Comparison of ENCODE assay signal across 27 mouse cellular contexts in the genomic region with DNA sequence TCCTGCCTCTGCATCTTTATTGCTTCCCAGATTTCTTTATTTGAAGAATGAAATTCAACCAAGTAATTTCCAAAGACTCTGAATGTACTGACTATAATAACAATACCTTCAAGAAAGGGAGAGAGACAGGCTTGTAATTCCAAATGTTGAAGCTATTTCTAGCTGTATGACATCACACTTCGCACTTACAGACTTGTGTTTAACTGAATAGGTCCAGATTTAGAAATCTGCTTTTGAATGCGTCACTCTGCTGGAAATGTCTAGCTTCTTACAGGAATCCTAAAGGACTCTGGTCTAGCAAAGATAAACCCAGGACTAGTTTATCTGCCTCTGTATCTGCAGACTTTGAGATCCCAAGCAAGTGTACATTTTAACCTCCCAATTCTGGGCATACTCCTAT. TPM values are rescaled to one million over a fixed set of nuclear protein-coding genes. Genes with fewer than 3 reads are reported as not detected.
A peak's percentile ranks its signal among the peaks of the same experiment; 100 is the strongest.
DNase-seq lines count a peak whose midpoint lies in the region; ATAC-seq and TF ChIP-seq lines count a peak whose summit lies in the region.
"Had no signal": no experiment of that assay in that cellular context is flagged by ENCODE, and none has a peak within 500 bp of the region (broad histone marks: within the 10 kb centered on the region; RNA-seq: fewer than 3 reads in every experiment).

No protein-coding gene starts in this region.

- 0 out of 2 replicates have a peak, but pooled peaks cover 4% of the 10 kb centered on the region for H3K4me1 ChIP-seq in forebrain, postnatal 0 days (ENCODE audit: insufficient read depth)
- H3K4me1 ChIP-seq in forebrain, embryonic 16.5 days (replicated peaks; ENCODE audit: control insufficient read depth, insufficient read depth, low read length), result peaks cover 12% of the 10 kb centered on the region
- H3K4me1 ChIP-seq in heart, embryonic 13.5 days, result peaks cover 43% of the 10 kb centered on the region

- H3K9me3 ChIP-seq in forebrain, postnatal 0 days (ENCODE audit: low read length), result no peaks in the 10 kb centered on the region
- H3K9me3 ChIP-seq in forebrain, embryonic 16.5 days (ENCODE audit: control insufficient read depth, low read length), result no peaks in the 10 kb centered on the region
- H3K9me3 ChIP-seq in heart, embryonic 13.5 days, result no peaks in the 10 kb centered on the region
- H3K9me3 ChIP-seq: embryonic facial prominence, embryonic 12.5 days; embryonic facial prominence, embryonic 15.5 days; heart, embryonic 15.5 days had no signal

- no peak overlapping the region for H3K4me2 ChIP-seq in forebrain, postnatal 0 days (ENCODE audit: low read depth)
- H3K4me2 ChIP-seq in forebrain, embryonic 16.5 days (ENCODE audit: low read length), result no peak overlapping the region
- no peak overlapping the region for H3K4me2 ChIP-seq in heart, embryonic 13.5 days
- H3K4me2 ChIP-seq: embryonic facial prominence, embryonic 12.5 days; embryonic facial prominence, embryonic 15.5 days; heart, embryonic 11.5 days; heart, embryonic 15.5 days; hindbrain, embryonic 14.5 days had no signal

- DNase-seq in forebrain, postnatal 0 days, result peak; percentile 19
- DNase-seq in heart, postnatal 36 days, result no peak
- DNase-seq in left cerebral cortex, adult 9 months (ENCODE audit: low spot score in 2 of 2), result peak; percentile 35 to 52
- no peak for DNase-seq in left cerebral cortex, postnatal 36 days (ENCODE audit: low spot score in 2 of 2)
- DNase-seq in telencephalon, adult 2 months (ENCODE audit: low read depth, low spot score), result peak; percentile 86
- DNase-seq in embryo, embryonic 10.5 days (ENCODE audit: low spot score), result no peak
- DNase-seq: adrenal gland, adult 8-10 months; adrenal gland, postnatal 25 days; cerebellum, adult 18-20 months; cerebellum, adult 9-10 months; cerebellum, postnatal 14 days; gastrocnemius, adult 2 months; gastrocnemius, postnatal 14 days; heart, adult 11 months; heart, postnatal 10 days; heart, postnatal 4 days had no signal

- H3K27me3 ChIP-seq in forebrain, postnatal 0 days (ENCODE audit: insufficient read depth, low read length), result peaks cover 4% of the 10 kb centered on the region; the same call in 1 of the 2 replicates
- H3K27me3 ChIP-seq in forebrain, embryonic 16.5 days (replicated peaks; ENCODE audit: control insufficient read depth, insufficient read depth, low read length), result 0 out of 2 replicates have a peak, but pooled peaks cover 3% of the 10 kb centered on the region
- peaks cover 8% of the 10 kb centered on the region for H3K27me3 ChIP-seq in heart, embryonic 13.5 days (replicated peaks)
- H3K27me3 ChIP-seq: embryonic facial prominence, embryonic 12.5 days had no signal

- intact Hi-C loops in heart, postnatal 36 days (cut with DNase I), result no loop called here
- intact Hi-C loops in left cerebral cortex, postnatal 36 days (cut with DNase I), result loop anchor here (10.0 kb wide), 3 partner anchors 175 to 1045 kb away; a partner anchor contains a TSS

- no peak overlapping the region for H3K27ac ChIP-seq in forebrain, postnatal 0 days (ENCODE audit: low read depth, low read length)
- H3K27ac ChIP-seq in forebrain, embryonic 16.5 days (ENCODE audit: low read length), result no peak overlapping the region
- H3K27ac ChIP-seq in heart, embryonic 13.5 days (replicated peaks), result 0 out of 2 replicates have a peak overlapping the region, but pooled peaks have one; percentile 28
- H3K27ac ChIP-seq: embryonic facial prominence, embryonic 12.5 days; embryonic facial prominence, embryonic 15.5 days; gastrocnemius, adult 2 months; hindbrain, embryonic 14.5 days; hindbrain, postnatal 0 days had no signal

- no peak overlapping the region for H3K9ac ChIP-seq in forebrain, postnatal 0 days
- H3K9ac ChIP-seq in forebrain, embryonic 16.5 days (replicated peaks; ENCODE audit: low read depth, low read length), result no peak overlapping the region
- no peak overlapping the region for H3K9ac ChIP-seq in heart, embryonic 13.5 days
- H3K9ac ChIP-seq: embryonic facial prominence, embryonic 12.5 days; embryonic facial prominence, embryonic 15.5 days; heart, embryonic 15.5 days; hindbrain, embryonic 14.5 days had no signal

- TF ChIP-seq CTCF in forebrain, postnatal 0 days (IDR thresholded peaks at IDR 0.05; ENCODE audit: low read depth), result no peak

- 0 out of 2 replicates have a peak, but pooled peaks have one; percentile 6 for ATAC-seq in forebrain, postnatal 0 days
- no peak for ATAC-seq in forebrain, embryonic 16.5 days
- no peak for ATAC-seq in heart, embryonic 13.5 days (ENCODE audit: extremely low read depth, insufficient number of reproducible peaks, low FRiP score, low TSS enrichment)
- ATAC-seq: activated CD4-positive, CD25-positive, alpha-beta regulatory T cell, adult 4 months; forebrain, embryonic 14.5 days; hindbrain, postnatal 0 days; inflammation-experienced regulatory T-cells, adult 6 months had no signal

- no peak overlapping the region for H3K4me3 ChIP-seq in forebrain, postnatal 0 days (ENCODE audit: low read depth, low read length)
- H3K4me3 ChIP-seq in forebrain, embryonic 16.5 days (replicated peaks; ENCODE audit: low read length), result no peak overlapping the region
- no peak overlapping the region for H3K4me3 ChIP-seq in heart, embryonic 13.5 days
- H3K4me3 ChIP-seq: embryonic facial prominence, embryonic 12.5 days; embryonic facial prominence, embryonic 15.5 days; gastrocnemius, adult 2 months; heart, embryonic 15.5 days had no signal

- no peaks in the 10 kb centered on the region for H3K36me3 ChIP-seq in forebrain, postnatal 0 days (ENCODE audit: insufficient read depth)
- H3K36me3 ChIP-seq in forebrain, embryonic 16.5 days (ENCODE audit: control insufficient read depth, insufficient read depth), result no peaks in the 10 kb centered on the region
- H3K36me3 ChIP-seq in heart, embryonic 13.5 days, result no peaks in the 10 kb centered on the region
- H3K36me3 ChIP-seq: embryonic facial prominence, embryonic 12.5 days; embryonic facial prominence, embryonic 15.5 days; heart, embryonic 15.5 days had no signal

- WGBS in forebrain, postnatal 0 days, result 57% methylated on average over 2 of the region's 2 CpGs
- 62% methylated on average over 2 of the region's 2 CpGs for WGBS in forebrain, embryonic 16.5 days
- 26% methylated on average over 2 of the region's 2 CpGs for WGBS in heart, embryonic 13.5 days

RNA-seq across cellular contexts. Expression of a gene that starts 3.8 kb away (rescaled TPM):
- 5.9 TPM in 2 replicates for total RNA-seq in forebrain, postnatal 0 days (2014; rRNA removed)
- polyA plus RNA-seq in forebrain, postnatal 0 days (2015; fragmentation: Nextera tagmentation; extraction: Ambion mirVana), result 6.7 and 8.7 TPM in 2 replicates
- polyA plus RNA-seq in forebrain, embryonic 16.5 days (2015; fragmentation: Nextera tagmentation; extraction: Ambion mirVana), result 15.6 and 19.2 TPM in 2 replicates
- polyA plus RNA-seq in heart, embryonic 13.5 days (2015; fragmentation: Nextera tagmentation; extraction: Ambion mirVana), result 8.8 and 9.5 TPM in 2 replicates
- under 1 TPM; 0.11 TPM for total RNA-seq in heart, postnatal 36 days (2021)
- total RNA-seq in left cerebral cortex, postnatal 36 days (2021), result 10 to 100 TPM; 13.2 to 14.3 TPM
- polyA plus RNA-seq: inflammation-experienced regulatory T-cells, adult 6 months had no signal

Comparison
In these comparisons a context has a peak if more than half of its experiments do, and no peak if none do; other contexts are left out.
1. DNase-seq: peak in forebrain, postnatal 0 days (single experiment), left cerebral cortex, adult 9 months (2 of 2) and telencephalon, adult 2 months (single experiment); none in heart, postnatal 36 days (0 of 2), left cerebral cortex, postnatal 36 days (0 of 2) and embryo, embryonic 10.5 days (single experiment).